Mouse (Mus musculus) heart, postnatal 0 days (tissue): ENCODE results near the gene Pde4c. TPM values are rescaled to one million over a fixed set of nuclear protein-coding genes. Genes with fewer than 3 reads are reported as not detected.
A peak's percentile ranks its signal among the peaks of the same experiment; 100 is the strongest.

Source experiments
- ATAC-seq: fragments of 200-750 bp; cut with Nextera tagmentation; 2 replicates; pipeline ENCODE4 v1.8.0; 2017; ENCODE audit warnings: low read depth, moderate number of reproducible peaks, moderate library complexity; ENCODE audit not compliant: insufficient read depth
- DNase-seq: peaks from one replicate; pipeline ENCODE4 v3.0.0-alpha.2; 2016; ENCODE audit warnings: low spot score
- H3K27ac ChIP-seq: fragments of 300-500 bp; sonication (generic); 2 replicates; pipeline ENCODE4 v1.5.1; 2014; ENCODE audit warnings: low read depth, mild to moderate bottlenecking
- H3K27me3 ChIP-seq: fragments of 300-500 bp; sonication (generic); 2 replicates; pipeline ENCODE4 v1.6.1; 2014; ENCODE audit warnings: low read length, mixed read lengths; ENCODE audit not compliant: control insufficient read depth, insufficient read depth
- H3K36me3 ChIP-seq: fragments of 300-500 bp; sonication (generic); replicated peaks from 2 replicates; pipeline ENCODE4 v1.6.1; 2014; ENCODE audit warnings: low read length, mixed read lengths; ENCODE audit not compliant: control insufficient read depth, insufficient read depth
- H3K4me1 ChIP-seq: fragments of 300-500 bp; sonication (generic); 2 replicates; pipeline ENCODE4 v1.6.1; 2014; ENCODE audit warnings: antibody characterized with exemption; ENCODE audit not compliant: control insufficient read depth, insufficient read depth
- H3K4me2 ChIP-seq: fragments of 300-500 bp; sonication (generic); 2 replicates; pipeline ENCODE4 v1.6.1; 2014; ENCODE audit warnings: low read depth, mild to moderate bottlenecking, low read length, moderate library complexity
- H3K4me3 ChIP-seq: fragments of 300-500 bp; sonication (generic); 2 replicates; pipeline ENCODE4 v1.5.1; 2014; ENCODE audit warnings: low read depth, low read length
- H3K9ac ChIP-seq: fragments of 300-500 bp; sonication (generic); replicated peaks from 2 replicates; pipeline ENCODE4 v1.6.1; 2014; ENCODE audit warnings: low read depth, low read length, mixed read lengths
- H3K9me3 ChIP-seq: fragments of 300-500 bp; sonication (generic); replicated peaks from 2 replicates; pipeline ENCODE4 v1.6.1; 2016; ENCODE audit warnings: low read length; ENCODE audit not compliant: control insufficient read depth
- CTCF ChIP-seq: IDR thresholded peaks from 2 replicates; pipeline ENCODE4 v1.5.1; 2016; ENCODE audit warnings: antibody characterized with exemption, control low read depth, low read depth
- EP300 ChIP-seq: IDR thresholded peaks from 2 replicates; pipeline ENCODE4 v1.6.1; 2016; ENCODE audit warnings: antibody characterized with exemption, low read depth
- WGBS: fragments of 180-500 bp; shearing (Covaris S2); extraction: QIAGEN DNeasy Blood & Tissue Kit; methylation state at CpG from one replicate; pipeline ENCODE4 v1.1.7; 2014; 5-methylcytosine and 5-hydroxymethylcytosine counted together
- polyA plus RNA-seq: library from polyadenylated mRNA; unstranded; fragments of >200 nt; fragmentation: Nextera tagmentation; extraction: Ambion mirVana; gene quantifications from 2 replicates; pipeline ENCODE4 v1.2.1, GENCODE M21; 2015
- total RNA-seq: library from RNA; depleted of rRNA; stranded (reverse); fragments of >200 nt; gene quantifications from 2 replicates; pipeline ENCODE4 v1.2.3, GENCODE M21; 2014; ENCODE audit warnings: low replicate concordance

The Pde4c gene
- total and polyA plus RNA-seq, 2 experiments from 2014 or later: 0.42 to 0.56 TPM

DNA sequence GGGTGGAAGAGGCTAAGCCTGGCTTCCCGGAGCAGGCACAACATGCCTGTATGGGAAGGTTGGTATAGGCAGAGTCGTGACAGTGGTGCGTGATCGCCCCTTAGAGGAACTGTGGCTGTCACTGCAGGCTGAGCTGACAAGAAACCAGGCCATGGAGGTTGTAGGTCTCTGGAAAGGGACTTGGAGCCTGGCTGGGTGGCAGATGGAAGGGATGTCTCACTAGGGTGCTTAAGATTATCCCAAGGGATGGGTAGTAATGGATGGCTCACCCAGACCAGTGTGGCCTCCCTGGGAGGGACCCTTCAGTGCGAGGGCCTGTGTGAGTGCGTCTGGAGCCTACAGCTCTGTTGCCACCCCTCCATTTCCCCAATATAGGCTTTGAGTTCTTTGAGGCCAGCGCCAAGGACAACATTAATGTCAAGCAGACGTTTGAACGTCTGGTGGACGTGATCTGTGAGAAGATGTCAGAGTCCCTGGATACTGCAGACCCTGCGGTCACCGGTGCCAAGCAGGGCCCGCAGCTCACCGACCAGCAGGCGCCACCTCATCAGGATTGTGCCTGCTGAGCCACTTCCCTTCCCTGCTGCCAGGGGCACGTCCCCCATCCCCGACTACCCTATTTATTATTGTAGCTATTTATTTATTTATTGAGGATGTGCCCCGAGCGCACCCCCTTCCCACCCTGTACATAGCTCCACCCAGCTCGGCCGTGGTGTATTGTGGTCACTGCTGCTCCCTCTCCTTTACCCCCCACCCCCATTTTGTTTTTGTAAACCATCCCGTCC lies 34.2 kb downstream of the Pde4c start:
- DNase-seq: no peak
- 73% methylated on average over 22 of the region's 22 CpGs for WGBS
- peaks cover 28% of the 10 kb centered on the region for H3K4me1 ChIP-seq

GRCm38 (mm10) chr8:70758308-70758615 lies 34.7 kb downstream of the Pde4c start:
- WGBS: 88% methylated on average over 7 of the region's 7 CpGs
- Histone ChIP-seq H3K27ac (no peak overlapping the region), H3K4me1 (peaks cover 27% of the 10 kb centered on the region), H3K9me3 (no peaks in the 10 kb centered on the region), H3K4me2 (no peak overlapping the region), H3K27me3 (no peaks in the 10 kb centered on the region), H3K4me3 (no peak overlapping the region), H3K9ac (no peak overlapping the region), H3K36me3 (peaks cover 28% of the 10 kb centered on the region)
- ATAC-seq (no peak), DNase-seq (no peak)
- TF ChIP-seq CTCF (no peak), EP300 (no peak)

More for the DNA sequence above, 34.2 kb downstream of the Pde4c start:
- ATAC-seq: no peak
- Histone ChIP-seq H3K36me3 (peaks cover 28% of the 10 kb centered on the region), H3K9me3 (no peaks in the 10 kb centered on the region), H3K4me2 (no peak overlapping the region), H3K9ac (no peak overlapping the region), H3K27me3 (no peaks in the 10 kb centered on the region), H3K4me3 (no peak overlapping the region), H3K27ac (no peak overlapping the region)
- TF ChIP-seq CTCF: peak; percentile 50
- no peak for TF ChIP-seq EP300

DNA sequence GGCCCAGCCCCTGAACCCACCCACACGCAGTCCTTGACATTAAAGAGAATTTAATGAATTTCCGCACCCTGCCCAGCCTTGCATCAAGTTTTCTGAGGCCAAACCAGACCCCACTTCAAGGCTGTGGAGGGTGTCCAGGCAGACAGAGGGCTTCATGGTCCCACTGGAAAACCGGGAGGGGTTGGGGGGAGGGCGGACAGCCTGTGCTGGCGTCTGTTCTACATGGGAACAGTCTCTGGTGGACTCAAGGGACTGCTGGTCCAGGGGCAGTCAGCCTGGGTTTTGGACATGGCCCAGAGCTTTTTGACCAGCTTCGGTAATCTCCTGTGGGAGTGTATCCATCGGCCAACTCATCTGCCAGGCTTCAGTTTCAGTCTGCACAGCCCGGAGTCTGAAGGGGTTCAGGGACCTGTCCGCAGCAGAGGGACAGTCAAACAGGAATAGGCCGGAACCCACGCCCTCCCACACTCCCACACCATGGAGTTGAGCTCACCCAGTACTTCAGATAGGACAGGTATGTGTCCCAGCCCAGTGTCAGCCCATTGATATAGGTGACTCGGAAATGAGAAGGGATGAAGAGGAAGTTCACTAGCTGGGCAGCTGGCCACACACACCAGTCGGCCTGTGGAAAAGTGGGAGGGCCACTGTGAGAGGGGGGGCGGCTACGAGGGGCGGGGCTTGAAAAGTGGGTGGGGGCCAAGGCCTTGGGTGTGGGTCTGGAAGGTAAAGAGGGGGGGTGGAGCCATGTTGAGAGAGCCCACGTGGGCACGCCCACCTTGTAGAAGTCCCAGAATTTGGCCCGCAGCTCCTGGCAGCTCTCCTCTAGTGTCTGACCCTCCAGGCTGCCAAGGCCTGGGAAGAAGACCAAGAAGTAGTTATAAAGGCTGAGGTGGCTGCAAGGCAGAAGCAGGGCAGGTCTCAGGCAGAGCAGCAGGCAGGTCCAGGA lies 35.4 kb downstream of the Pde4c start:
- DNase-seq (no peak), ATAC-seq (no peak)
- TF ChIP-seq EP300: no peak
- TF ChIP-seq CTCF: no peak
- H3K27me3 ChIP-seq: no peaks in the 10 kb centered on the region
- no peaks in the 10 kb centered on the region for H3K9me3 ChIP-seq
- H3K27ac ChIP-seq: no peak overlapping the region
- H3K4me3 ChIP-seq: no peak overlapping the region
- no peak overlapping the region for H3K9ac ChIP-seq
- H3K4me1 ChIP-seq: peaks cover 21% of the 10 kb centered on the region
- 58% methylated on average over 19 of the region's 19 CpGs for WGBS
- no peak overlapping the region for H3K4me2 ChIP-seq
- peaks cover 28% of the 10 kb centered on the region for H3K36me3 ChIP-seq

GRCm38 (mm10) chr8:70760350-70760749 lies 36.8 kb downstream of the Pde4c start:
- H3K4me3 ChIP-seq: peak overlapping the region; percentile 64
- H3K36me3 ChIP-seq: peaks cover 28% of the 10 kb centered on the region
- peak overlapping the region; percentile 71 for H3K9ac ChIP-seq
- no peaks in the 10 kb centered on the region for H3K27me3 ChIP-seq
- no peaks in the 10 kb centered on the region for H3K9me3 ChIP-seq
- WGBS: under 1% methylated on average over 22 of the region's 22 CpGs
- no peak for DNase-seq
- peak overlapping the region; percentile 94 for H3K4me2 ChIP-seq
- peak overlapping the region; percentile 75 for H3K27ac ChIP-seq
- TF ChIP-seq CTCF (no peak), EP300 (no peak)
- peak; percentile 1; the same call in 1 of the 2 replicates for ATAC-seq
- H3K4me1 ChIP-seq: peaks cover 14% of the 10 kb centered on the region

DNA sequence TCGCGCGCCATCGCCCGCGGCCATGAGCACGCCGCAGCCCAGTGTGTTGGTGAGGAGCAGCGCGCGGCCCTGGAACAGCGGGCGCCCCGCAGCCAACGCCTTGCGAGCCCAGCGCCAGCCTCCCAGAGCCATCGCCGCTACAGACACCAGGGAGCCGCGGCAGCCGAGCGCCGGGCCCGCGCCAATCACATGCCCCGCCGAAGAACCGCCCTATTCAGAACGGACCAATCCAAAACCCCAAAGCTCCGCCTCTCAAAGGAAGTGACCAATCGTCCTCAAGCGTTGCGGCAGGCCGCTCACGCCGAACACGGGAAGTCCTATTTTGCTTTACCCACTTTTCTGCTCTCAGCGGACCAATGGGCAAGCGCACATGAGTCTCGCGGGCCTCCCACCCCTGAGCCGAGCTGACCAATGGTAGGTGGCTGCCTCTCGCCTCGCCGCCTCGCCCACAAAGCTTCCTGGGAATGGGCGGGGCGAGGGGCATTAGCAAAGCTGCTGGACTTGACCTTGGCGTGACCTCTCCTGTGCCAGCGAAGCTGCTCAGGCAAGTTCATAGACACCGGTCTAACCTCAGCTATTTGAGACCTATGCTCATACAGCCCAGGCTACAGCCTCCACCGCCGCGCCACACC lies 37.4 kb downstream of the Pde4c start, which contains the start of gene Mpv17l2:
Gene Mpv17l2, minus strand, starts transcription at position 172 of the 632 bp plus-strand sequence.
- WGBS: 1% methylated on average over 55 of the region's 55 CpGs
- TF ChIP-seq EP300: no peak
- TF ChIP-seq CTCF: no peak
- H3K27ac ChIP-seq: peak within 1 kb of the TSS; percentile 75
- H3K4me3 ChIP-seq: peak within 1 kb of the TSS; percentile 64
- no peaks in the 10 kb centered on the region for H3K9me3 ChIP-seq
- DNase-seq (peak; percentile 99), ATAC-seq (peak; percentile 93)
- H3K9ac ChIP-seq: peak within 1 kb of the TSS; percentile 71
- peaks cover 15% of the 10 kb centered on the region for H3K4me1 ChIP-seq
- peak within 1 kb of the TSS; percentile 94 for H3K4me2 ChIP-seq
- peaks cover 28% of the 10 kb centered on the region for H3K36me3 ChIP-seq
- H3K27me3 ChIP-seq: no peaks in the 10 kb centered on the region
